Mouse (Mus musculus) adrenal gland (tissue): ENCODE measurements around the gene Sbk2.

Source experiments
- intact Hi-C: fragments of 180-260 bp; cut with DNase I; formaldehyde crosslinking; loops from one replicate; pipeline ENCODE4 v1.15.1; 2025

The Sbk2 gene

GRCm38 (mm10) chr7:4922931-4923565, 41.2 kb downstream of the Sbk2 start:
- intact Hi-C loops: no loop called here

GRCm38 (mm10) chr7:4922508-4922907, 41.7 kb downstream of the Sbk2 start:
- intact Hi-C loops: no loop called here

- intact Hi-C loops: no loop called here
These were observed 42.3 kb downstream of the Sbk2 start, which contains the start of gene Nat14 for GRCm38 (mm10) chr7:4921824-4922482. Nat14 (plus strand) TSS chr7:4922028.

- intact Hi-C loops: no loop called here
These were observed 43.0 kb downstream of the Sbk2 start for GRCm38 (mm10) chr7:4920976-4921823.

GRCm38 (mm10) chr7:4920496-4920895, 43.7 kb downstream of the Sbk2 start:
- intact Hi-C loops: no loop called here

- intact Hi-C loops: loop anchor here (5.0 kb wide), 1 partner anchor 53 kb away; no protein-coding TSS in a partner anchor
These were observed 44.2 kb downstream of the Sbk2 start for GRCm38 (mm10) chr7:4919971-4920370.

GRCm38 (mm10) chr7:4919096-4919495, 45.1 kb downstream of the Sbk2 start:
- intact Hi-C loops: loop anchor here (5.0 kb wide), 1 partner anchor 52 kb away; no protein-coding TSS in a partner anchor

- intact Hi-C loops: loop anchor here (5.0 kb wide), 1 partner anchor 51 kb away; no protein-coding TSS in a partner anchor
These were observed 45.5 kb downstream of the Sbk2 start for GRCm38 (mm10) chr7:4918681-4919080.

- intact Hi-C loops: loop anchor here (5.0 kb wide), 1 partner anchor 50 kb away; no protein-coding TSS in a partner anchor
These were observed 46.7 kb downstream of the Sbk2 start for GRCm38 (mm10) chr7:4917494-4917893.

GRCm38 (mm10) chr7:4915669-4916416, 48.4 kb downstream of the Sbk2 start:
- intact Hi-C loops: loop anchor here (5.0 kb wide), 1 partner anchor 49 kb away; no protein-coding TSS in a partner anchor

- intact Hi-C loops: loop anchor here (5.0 kb wide), 1 partner anchor 48 kb away; no protein-coding TSS in a partner anchor
These were observed 49.1 kb downstream of the Sbk2 start, which contains the start of gene Zfp628 for GRCm38 (mm10) chr7:4915007-4915665. Zfp628 (plus strand) TSS chr7:4915217.

- intact Hi-C loops: no loop called here
These were observed 52.0 kb downstream of the Sbk2 start for GRCm38 (mm10) chr7:4912248-4912647.

- intact Hi-C loops: no loop called here
These were observed 52.6 kb downstream of the Sbk2 start for GRCm38 (mm10) chr7:4911561-4911960.

GRCm38 (mm10) chr7:4906466-4906950, 57.7 kb downstream of the Sbk2 start, which contains the start of gene Gm36210:
Gm36210 (minus strand) TSS chr7:4906516.
- intact Hi-C loops: no loop called here

GRCm38 (mm10) chr7:4902404-4902803, 61.8 kb downstream of the Sbk2 start:
- intact Hi-C loops: no loop called here

- intact Hi-C loops: no loop called here
These were observed 63.0 kb downstream of the Sbk2 start for GRCm38 (mm10) chr7:4901171-4901570.

- intact Hi-C loops: no loop called here
These were observed 63.7 kb downstream of the Sbk2 start for GRCm38 (mm10) chr7:4900523-4900851.

GRCm38 (mm10) chr7:4899649-4900522, 64.3 kb downstream of the Sbk2 start:
- intact Hi-C loops: no loop called here
